Mouse (Mus musculus): ENCODE measurements around the gene Pkhd1. TPM values are rescaled to one million over a fixed set of nuclear protein-coding genes. Genes with fewer than 3 reads are reported as not detected.
A peak's percentile ranks its signal among the peaks of the same experiment; 100 is the strongest.
"Not testable (repeated sequence)": the region's sequence is repeated elsewhere in the genome, so short reads cannot be mapped to it uniquely, and the experiment has no call there.

Pkhd1 gene
- polyA plus RNA-seq, 1 experiment from 2014 or later, result not detected

GRCm38 (mm10) chr1:20478266-20478659 lies 139.6 kb downstream of the Pkhd1 start:
- ATAC-seq (ENCODE audit: low FRiP score), result peak; percentile 57
- 22% methylated on average over 6 of the region's 6 CpGs for WGBS
- Histone ChIP-seq H3K4me2 (peak overlapping the region; percentile 74), H3K36me3 (no peaks in the 10 kb centered on the region), H3K27me3 (no peaks in the 10 kb centered on the region), H3K9ac (peak overlapping the region; percentile 72), H3K4me1 (replicated peaks) (peaks cover 18% of the 10 kb centered on the region; the same call in 1 of the 2 replicates), H3K9me3 (no peaks in the 10 kb centered on the region), H3K27ac (peak overlapping the region; percentile 90), H3K4me3 (peak overlapping the region; percentile 46)

DNA sequence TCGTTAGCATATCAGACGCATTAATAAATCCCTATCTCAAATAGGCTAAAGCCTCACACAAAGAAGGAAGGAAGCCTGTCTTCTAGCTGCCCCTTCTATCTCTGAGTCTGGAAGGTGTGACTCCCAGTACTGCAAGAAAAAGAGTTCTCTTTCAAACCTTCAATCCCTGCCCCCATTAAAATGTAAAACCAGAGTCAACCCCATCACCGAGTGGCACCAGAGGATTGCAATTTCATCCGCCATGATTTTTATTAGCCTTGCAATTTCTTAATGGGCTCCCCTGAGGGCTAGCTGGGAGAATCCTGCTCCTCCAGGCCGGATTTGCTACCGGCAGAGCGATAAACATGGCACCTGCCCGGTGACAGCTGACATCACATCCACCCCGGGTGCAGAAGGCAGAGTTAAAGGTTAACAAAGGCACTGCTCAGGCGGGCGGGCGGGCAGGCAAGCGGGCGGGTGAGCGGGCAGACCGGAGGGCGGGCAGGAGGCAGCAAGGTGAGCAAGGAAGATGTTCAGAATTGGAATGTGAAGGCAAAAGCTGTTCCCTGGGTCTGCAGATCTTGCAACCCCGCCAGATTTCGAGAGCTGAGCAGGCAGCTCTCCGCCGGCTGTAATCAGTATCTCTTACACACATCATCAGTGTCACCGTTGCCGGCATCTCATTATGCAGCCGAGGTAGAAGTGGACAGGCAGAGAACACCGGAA lies 140.2 kb downstream of the Pkhd1 start:
- WGBS, result 3% methylated on average over 25 of the region's 25 CpGs
- H3K4me1 ChIP-seq (replicated peaks), result peaks cover 18% of the 10 kb centered on the region; the same call in 1 of the 2 replicates
- peak overlapping the region; percentile 46 for H3K4me3 ChIP-seq

DNA sequence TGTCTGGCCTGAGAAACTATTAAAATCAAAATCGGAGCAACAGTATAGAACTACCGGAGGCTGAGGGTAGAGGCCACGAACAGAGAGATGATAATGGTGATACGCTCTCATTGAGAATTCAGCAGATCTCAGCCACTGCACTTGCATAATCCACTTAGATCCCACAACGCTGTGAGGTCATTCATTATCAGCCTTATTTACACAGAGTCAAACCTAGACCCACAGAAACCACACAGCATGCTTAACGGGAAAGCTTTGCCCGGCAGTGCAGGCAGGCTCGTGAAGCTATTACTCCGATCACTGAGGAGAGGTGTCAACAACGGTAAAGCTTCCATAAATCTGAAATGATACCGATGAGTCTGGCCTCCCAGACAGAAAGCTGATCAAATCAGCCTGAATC lies 147.1 kb downstream of the Pkhd1 start:
- Histone ChIP-seq H3K4me2 (no peak overlapping the region), H3K4me1 (replicated peaks) (no peaks in the 10 kb centered on the region), H3K27me3 (no peaks in the 10 kb centered on the region), H3K9me3 (no peaks in the 10 kb centered on the region), H3K27ac (no peak overlapping the region), H3K4me3 (no peak overlapping the region), H3K36me3 (no peaks in the 10 kb centered on the region), H3K9ac (no peak overlapping the region)
- peak; percentile 39; the same call in 1 of the 2 replicates for ATAC-seq (ENCODE audit: low FRiP score)
- WGBS, result 70% methylated on average over 11 of the region's 11 CpGs

More for the DNA sequence above, 140.2 kb downstream of the Pkhd1 start:
- ATAC-seq (ENCODE audit: low FRiP score), result peak; percentile 90
- peak overlapping the region; percentile 90 for H3K27ac ChIP-seq
- H3K36me3 ChIP-seq, result no peaks in the 10 kb centered on the region
- no peaks in the 10 kb centered on the region for H3K9me3 ChIP-seq
- no peaks in the 10 kb centered on the region for H3K27me3 ChIP-seq
- H3K9ac ChIP-seq, result peak overlapping the region; percentile 72
- H3K4me2 ChIP-seq, result peak overlapping the region; percentile 74

DNA sequence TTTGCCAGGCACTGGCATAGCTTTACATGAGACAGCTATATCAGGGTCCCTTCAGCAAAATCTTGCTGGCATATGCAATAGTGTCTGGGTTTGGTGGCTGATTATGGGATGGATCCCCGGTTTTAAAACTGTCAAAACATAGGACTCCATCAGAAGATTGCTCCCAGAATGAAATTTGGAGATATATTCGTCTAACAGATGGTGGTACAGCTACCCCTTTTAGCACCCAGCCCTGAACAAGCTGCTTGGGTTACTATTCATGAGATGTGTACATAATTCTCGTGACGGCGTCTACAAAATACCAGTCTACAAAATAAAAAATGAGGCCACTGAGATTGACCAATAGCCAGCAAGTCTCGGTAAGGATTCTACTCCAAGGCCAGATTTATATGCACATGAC lies 147.5 kb downstream of the Pkhd1 start:
- H3K4me1 ChIP-seq (replicated peaks), result no peaks in the 10 kb centered on the region
- no peak overlapping the region for H3K9ac ChIP-seq
- no peak overlapping the region for H3K4me3 ChIP-seq
- 87% methylated on average over 6 of the region's 6 CpGs for WGBS
- no peaks in the 10 kb centered on the region for H3K36me3 ChIP-seq
- H3K9me3 ChIP-seq, result no peaks in the 10 kb centered on the region
- 0 out of 2 replicates have a peak, but pooled peaks have one; percentile 21 for ATAC-seq (ENCODE audit: low FRiP score)
- H3K27ac ChIP-seq, result no peak overlapping the region
- H3K27me3 ChIP-seq, result no peaks in the 10 kb centered on the region
- H3K4me2 ChIP-seq, result no peak overlapping the region

DNA sequence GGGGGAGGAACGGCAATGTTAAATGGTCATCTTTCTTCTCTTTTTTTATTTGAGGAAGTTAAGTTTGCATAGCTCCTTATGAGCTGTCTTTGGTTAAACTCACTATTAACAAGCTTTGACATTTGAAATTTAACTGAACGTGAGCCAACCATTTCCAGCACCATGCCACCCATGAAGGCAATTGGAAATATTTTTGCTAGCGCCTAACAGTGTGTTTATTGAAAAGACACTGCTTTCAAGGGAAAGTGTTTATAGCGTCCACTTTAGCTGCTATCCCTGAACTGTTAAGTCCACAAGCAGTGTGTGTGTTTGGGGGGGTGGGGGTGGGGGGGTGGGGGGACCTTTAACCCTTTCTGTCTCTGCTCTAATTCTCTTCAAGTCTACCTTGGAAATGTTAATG lies 151.4 kb downstream of the Pkhd1 start:
- no peak for ATAC-seq (ENCODE audit: low FRiP score)
- Histone ChIP-seq H3K4me2 (no peak overlapping the region), H3K4me3 (no peak overlapping the region), H3K9me3 (no peaks in the 10 kb centered on the region), H3K36me3 (no peaks in the 10 kb centered on the region), H3K4me1 (replicated peaks) (no peaks in the 10 kb centered on the region), H3K27me3 (no peaks in the 10 kb centered on the region), H3K9ac (no peak overlapping the region), H3K27ac (no peak overlapping the region)
- WGBS, result 74% methylated on average over 4 of the region's 4 CpGs

GRCm38 (mm10) chr1:20454621-20455020 lies 163.2 kb downstream of the Pkhd1 start:
- Histone ChIP-seq H3K9me3 (no peaks in the 10 kb centered on the region), H3K4me3 (no peak overlapping the region), H3K27ac (no peak overlapping the region), H3K4me1 (replicated peaks) (no peaks in the 10 kb centered on the region), H3K27me3 (0 out of 2 replicates have a peak, but pooled peaks cover 4% of the 10 kb centered on the region), H3K4me2 (no peak overlapping the region), H3K36me3 (no peaks in the 10 kb centered on the region), H3K9ac (no peak overlapping the region)
- 77% methylated on average over 1 of the region's 1 CpGs for WGBS
- no peak for ATAC-seq (ENCODE audit: low FRiP score)

- Histone ChIP-seq H3K27me3 (0 out of 2 replicates have a peak, but pooled peaks cover 4% of the 10 kb centered on the region), H3K4me2 (no peak overlapping the region), H3K36me3 (no peaks in the 10 kb centered on the region), H3K9ac (no peak overlapping the region), H3K4me3 (no peak overlapping the region), H3K9me3 (no peaks in the 10 kb centered on the region), H3K4me1 (replicated peaks) (no peaks in the 10 kb centered on the region), H3K27ac (no peak overlapping the region)
- 23% methylated on average over 10 of the region's 10 CpGs for WGBS
- ATAC-seq (ENCODE audit: low FRiP score), result peak; percentile 80; the same call in 1 of the 2 replicates
Observed at GRCm38 (mm10) chr1:20450074-20450473, 167.8 kb downstream of the Pkhd1 start.

- WGBS, result 94% methylated on average over 16 of the region's 16 CpGs
- not testable (repeated sequence) for H3K27ac ChIP-seq; ATAC-seq (ENCODE audit: low FRiP score); H3K9ac ChIP-seq; H3K4me3 ChIP-seq; H3K27me3 ChIP-seq; H3K9me3 ChIP-seq; H3K4me2 ChIP-seq; H3K36me3 ChIP-seq
- H3K4me1 ChIP-seq (replicated peaks), result peaks cover 14% of the 10 kb centered on the region
Observed at GRCm38 (mm10) chr1:20432026-20432425, 185.8 kb downstream of the Pkhd1 start.

DNA sequence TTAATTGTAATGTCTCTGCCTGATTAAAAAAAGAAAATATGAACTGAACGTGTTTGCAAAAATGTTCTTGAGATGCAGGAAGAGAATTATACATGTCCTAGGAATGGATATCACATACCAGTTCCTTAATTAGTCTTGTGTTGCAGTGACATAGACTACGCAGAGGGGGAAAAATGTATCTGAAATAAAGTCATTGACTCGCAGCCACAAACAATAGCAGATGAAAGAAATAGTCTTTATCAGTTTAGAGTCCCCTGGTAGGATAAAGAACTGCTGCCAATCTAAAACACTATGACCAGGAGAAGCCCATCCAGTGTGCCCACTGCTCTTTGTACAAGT lies 188.8 kb downstream of the Pkhd1 start:
- no peaks in the 10 kb centered on the region for H3K27me3 ChIP-seq
- no peaks in the 10 kb centered on the region for H3K36me3 ChIP-seq
- H3K4me1 ChIP-seq (replicated peaks), result peaks cover 14% of the 10 kb centered on the region
- H3K9ac ChIP-seq, result no peak overlapping the region
- peak; percentile 53 for ATAC-seq (ENCODE audit: low FRiP score)
- H3K9me3 ChIP-seq, result no peaks in the 10 kb centered on the region
- H3K27ac ChIP-seq, result no peak overlapping the region
- H3K4me3 ChIP-seq, result no peak overlapping the region
- no peak overlapping the region; the same call in 1 of the 2 replicates for H3K4me2 ChIP-seq
- 64% methylated on average over 3 of the region's 3 CpGs for WGBS

- Histone ChIP-seq H3K36me3 (no peaks in the 10 kb centered on the region), H3K27me3 (no peaks in the 10 kb centered on the region), H3K9me3 (no peaks in the 10 kb centered on the region), H3K27ac (peak overlapping the region; percentile 59), H3K4me1 (replicated peaks) (peaks cover 14% of the 10 kb centered on the region), H3K9ac (peak overlapping the region; percentile 24), H3K4me3 (no peak overlapping the region), H3K4me2 (peak overlapping the region; percentile 42)
- 43% methylated on average over 12 of the region's 12 CpGs for WGBS
- peak; percentile 93 for ATAC-seq (ENCODE audit: low FRiP score)
Observed at GRCm38 (mm10) chr1:20428370-20429055, 189.4 kb downstream of the Pkhd1 start.

- Histone ChIP-seq H3K9ac (no peak overlapping the region), H3K27ac (no peak overlapping the region), H3K9me3 (no peaks in the 10 kb centered on the region), H3K4me1 (replicated peaks) (peaks cover 4% of the 10 kb centered on the region), H3K4me2 (no peak overlapping the region), H3K36me3 (no peaks in the 10 kb centered on the region), H3K4me3 (no peak overlapping the region), H3K27me3 (no peaks in the 10 kb centered on the region)
- ATAC-seq (ENCODE audit: low FRiP score), result no peak
- 49% methylated on average over 5 of the region's 5 CpGs for WGBS
Observed at GRCm38 (mm10) chr1:20409411-20409967, 208.4 kb downstream of the Pkhd1 start.

DNA sequence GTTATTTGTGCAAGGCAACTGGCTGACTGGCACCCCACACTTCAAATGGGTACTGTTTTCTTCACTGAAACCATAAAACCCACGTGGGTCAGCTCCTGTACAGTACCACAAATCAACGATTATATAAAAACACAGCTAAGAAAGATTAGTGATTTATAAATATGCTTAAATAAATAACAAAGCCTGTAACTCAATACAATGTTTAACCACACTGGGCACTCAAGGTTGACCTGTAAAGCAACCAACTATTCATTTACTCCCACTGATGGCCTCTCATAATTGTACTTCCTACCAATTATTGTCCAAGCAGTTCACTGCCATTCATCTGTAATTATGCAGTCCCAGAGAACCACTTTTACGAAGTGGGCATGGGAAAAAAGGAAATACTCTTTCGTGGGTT lies 219.5 kb downstream of the Pkhd1 start:
- Histone ChIP-seq H3K27ac (no peak overlapping the region), H3K9ac (no peak overlapping the region), H3K36me3 (no peaks in the 10 kb centered on the region), H3K4me2 (no peak overlapping the region), H3K4me1 (replicated peaks) (no peaks in the 10 kb centered on the region), H3K9me3 (no peaks in the 10 kb centered on the region), H3K4me3 (no peak overlapping the region), H3K27me3 (no peaks in the 10 kb centered on the region)
- 75% methylated on average over 4 of the region's 4 CpGs for WGBS
- ATAC-seq (ENCODE audit: low FRiP score), result no peak

Measured in hindbrain, embryonic 13.5 days (tissue).